Mouse (Mus musculus) heart, embryonic 10.5 days (tissue): ENCODE measurements around the gene Mxra7. TPM values are rescaled to one million over a fixed set of nuclear protein-coding genes. Genes with fewer than 3 reads are reported as not detected.
"Not testable (repeated sequence)": the region's sequence is repeated elsewhere in the genome, so short reads cannot be mapped to it uniquely, and the experiment has no call there.

ENCODE experiments used
- DNase-seq: peaks from one replicate; pipeline ENCODE4 v3.0.0-alpha.2; 2017; ENCODE audit warnings: low spot score
- H3K27ac ChIP-seq: fragments of 300-500 bp; sonication (generic); 2 replicates; pipeline ENCODE4 v1.5.1; 2016; ENCODE audit warnings: mild to moderate bottlenecking
- H3K27me3 ChIP-seq: fragments of 300-500 bp; sonication (generic); 2 replicates; pipeline ENCODE4 v1.6.1; 2016; ENCODE audit warnings: mild to moderate bottlenecking; ENCODE audit not compliant: poor library complexity, insufficient read depth, severe bottlenecking
- H3K36me3 ChIP-seq: fragments of 300-500 bp; sonication (generic); 2 replicates; pipeline ENCODE4 v1.6.1; 2016; ENCODE audit warnings: mild to moderate bottlenecking, moderate library complexity
- H3K4me1 ChIP-seq: fragments of 300-500 bp; sonication (generic); 2 replicates; pipeline ENCODE4 v1.6.1; 2016; ENCODE audit warnings: mild to moderate bottlenecking
- H3K4me3 ChIP-seq: fragments of 300-500 bp; sonication (generic); 2 replicates; pipeline ENCODE4 v1.5.1; 2016; ENCODE audit warnings: mild to moderate bottlenecking, moderate library complexity
- H3K9me3 ChIP-seq: fragments of 300-500 bp; sonication (generic); 2 replicates; pipeline ENCODE4 v1.6.1; 2016; ENCODE audit warnings: mild to moderate bottlenecking, moderate library complexity
- WGBS: fragments of 180-500 bp; shearing (Covaris S2); methylation state at CpG from one replicate; pipeline ENCODE4 v1.1.7; 2016; 5-methylcytosine and 5-hydroxymethylcytosine counted together
- polyA plus RNA-seq: library from polyadenylated mRNA; unstranded; fragments of >200 nt; fragmentation: Nextera tagmentation; extraction: Ambion mirVana; gene quantifications from 2 replicates; pipeline ENCODE4 v1.2.1, GENCODE M21; 2016

Mxra7 gene
- polyA plus RNA-seq, 1 experiment from 2014 or later: 17.9 TPM

GRCm38 (mm10) chr11:116852291-116852890, 24.5 kb upstream of the Mxra7 start, which contains the start of gene Mfsd11:
TSS of gene Mfsd11 (plus strand) at chr11:116852440.
- H3K36me3 ChIP-seq: peaks cover 46% of the 10 kb centered on the region
- peak within 1 kb of the TSS; percentile 99 for H3K27ac ChIP-seq
- no peaks in the 10 kb centered on the region for H3K27me3 ChIP-seq
- DNase-seq: peak; percentile 91
- H3K9me3 ChIP-seq: no peaks in the 10 kb centered on the region
- H3K4me1 ChIP-seq: peaks cover 18% of the 10 kb centered on the region
- WGBS: under 1% methylated on average over 86 of the region's 91 CpGs
- peak within 1 kb of the TSS; percentile 98 for H3K4me3 ChIP-seq

- Histone ChIP-seq H3K4me3 (peak overlapping the region; percentile 98), H3K27me3 (no peaks in the 10 kb centered on the region), H3K9me3 (no peaks in the 10 kb centered on the region), H3K4me1 (peaks cover 11% of the 10 kb centered on the region), H3K36me3 (peaks cover 50% of the 10 kb centered on the region), H3K27ac (peak overlapping the region; percentile 99)
- WGBS: 1% methylated on average over 29 of the region's 29 CpGs
- DNase-seq: no peak
Measured at GRCm38 (mm10) chr11:116851576-116852290, 23.9 kb upstream of the Mxra7 start.

DNA sequence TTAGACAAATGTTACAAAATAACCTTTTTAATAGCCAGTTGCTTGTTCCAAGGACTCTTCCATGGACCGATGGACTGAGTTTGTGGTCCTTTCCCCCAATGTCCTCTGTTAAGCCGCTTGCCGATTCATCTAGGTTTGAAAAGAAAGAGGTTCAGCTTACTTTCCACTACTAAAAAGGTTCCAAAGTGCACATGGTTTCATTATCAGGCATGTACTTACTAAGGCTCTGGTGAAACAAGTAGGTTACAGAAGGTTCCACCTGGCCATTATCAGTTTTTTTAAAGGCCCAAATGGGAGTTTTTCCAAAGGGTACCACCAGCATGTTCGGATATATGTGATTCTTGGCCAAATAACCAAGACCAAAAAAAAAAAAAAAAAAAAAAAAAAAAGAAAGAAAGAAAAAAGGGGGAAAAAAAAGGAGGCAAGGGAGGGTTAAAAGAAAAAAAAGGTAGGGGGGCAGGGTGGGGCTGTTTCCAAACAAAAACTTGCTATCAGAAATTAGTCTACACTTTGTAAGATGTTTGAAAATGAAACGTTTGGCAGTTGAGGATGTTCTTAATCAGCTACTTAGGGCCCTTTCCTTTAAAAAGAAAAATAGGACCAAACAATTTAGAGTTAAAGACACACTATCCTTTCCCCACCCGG, 23.1 kb upstream of the Mxra7 start:
- DNase-seq: no peak
- H3K36me3 ChIP-seq: peaks cover 58% of the 10 kb centered on the region
- 45% methylated on average over 6 of the region's 6 CpGs for WGBS
- no peaks in the 10 kb centered on the region for H3K9me3 ChIP-seq
- no peaks in the 10 kb centered on the region for H3K27me3 ChIP-seq
- peak overlapping the region; percentile 98 for H3K4me3 ChIP-seq
- H3K27ac ChIP-seq: peak overlapping the region; percentile 99; the same call in 1 of the 2 replicates
- H3K4me1 ChIP-seq: peaks cover 10% of the 10 kb centered on the region

GRCm38 (mm10) chr11:116850085-116850484, 22.2 kb upstream of the Mxra7 start:
- peaks cover 61% of the 10 kb centered on the region for H3K36me3 ChIP-seq
- H3K9me3 ChIP-seq: no peaks in the 10 kb centered on the region
- no peaks in the 10 kb centered on the region for H3K27me3 ChIP-seq
- H3K4me1 ChIP-seq: peaks cover 9% of the 10 kb centered on the region
- no peak for DNase-seq
- 64% methylated on average over 4 of the region's 4 CpGs for WGBS
- peak overlapping the region; percentile 98 for H3K4me3 ChIP-seq
- no peak overlapping the region for H3K27ac ChIP-seq

GRCm38 (mm10) chr11:116849587-116849986, 21.7 kb upstream of the Mxra7 start:
- Histone ChIP-seq H3K4me1 (peaks cover 6% of the 10 kb centered on the region), H3K36me3 (peaks cover 61% of the 10 kb centered on the region), H3K9me3 (no peaks in the 10 kb centered on the region), H3K27ac (no peak overlapping the region), H3K27me3 (no peaks in the 10 kb centered on the region), H3K4me3 (no peak overlapping the region)
- no peak for DNase-seq

GRCm38 (mm10) chr11:116848877-116849178, 21.0 kb upstream of the Mxra7 start:
- not testable (repeated sequence) for H3K27me3 ChIP-seq, H3K4me3 ChIP-seq, H3K9me3 ChIP-seq, H3K27ac ChIP-seq, DNase-seq, H3K4me1 ChIP-seq
- H3K36me3 ChIP-seq: peaks cover 61% of the 10 kb centered on the region
- 70% methylated on average over 2 of the region's 2 CpGs for WGBS

- Histone ChIP-seq H3K36me3 (peaks cover 61% of the 10 kb centered on the region), H3K4me3 (no peak overlapping the region), H3K27ac (no peak overlapping the region), H3K9me3 (no peaks in the 10 kb centered on the region), H3K4me1 (peaks cover 8% of the 10 kb centered on the region), H3K27me3 (no peaks in the 10 kb centered on the region)
- DNase-seq: no peak
- 80% methylated on average over 5 of the region's 5 CpGs for WGBS
Measured at GRCm38 (mm10) chr11:116848086-116848876, 20.4 kb upstream of the Mxra7 start.

DNA sequence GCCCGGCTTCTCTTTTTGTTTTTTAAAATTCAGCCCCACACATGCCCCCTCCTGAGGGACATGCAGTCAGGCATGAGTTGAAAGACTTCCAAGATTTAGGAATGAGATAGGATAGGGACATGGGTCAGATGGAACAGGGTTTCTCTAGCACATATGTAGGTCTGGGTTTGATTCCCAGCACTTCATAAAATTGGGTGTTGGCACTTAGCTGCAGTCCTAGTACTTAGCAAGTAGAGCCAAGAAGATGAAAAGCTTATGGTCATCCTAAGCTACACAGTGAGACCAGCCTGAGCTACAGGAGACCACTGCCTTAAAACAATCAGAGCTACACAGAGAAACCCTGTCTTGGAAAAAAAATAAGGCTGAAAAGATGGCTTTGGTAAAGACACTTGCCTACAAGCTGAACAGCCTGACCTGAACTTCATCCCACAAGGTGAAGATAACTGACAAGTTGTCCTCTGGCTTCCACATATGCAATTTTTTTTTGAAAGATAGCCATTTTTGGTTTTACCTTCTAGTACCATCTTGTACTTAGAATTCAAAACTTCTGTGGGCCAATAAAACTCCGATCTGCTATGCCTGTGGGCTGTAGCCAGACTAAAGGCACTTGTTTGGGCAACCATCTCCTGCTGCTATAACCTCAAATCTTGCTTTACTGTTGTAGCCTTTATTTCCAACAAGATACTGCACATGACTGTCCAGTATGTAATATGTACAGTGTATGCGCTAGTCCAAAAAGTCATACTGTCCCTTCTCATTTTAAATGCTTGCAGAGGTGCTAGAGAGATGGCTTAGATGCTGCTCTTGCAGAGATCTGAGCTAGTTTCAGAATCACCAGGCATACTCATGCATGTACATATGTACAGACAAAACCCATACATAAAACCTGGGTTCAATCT, 19.6 kb upstream of the Mxra7 start:
- H3K36me3 ChIP-seq: peaks cover 61% of the 10 kb centered on the region

GRCm38 (mm10) chr11:116846593-116847181, 18.8 kb upstream of the Mxra7 start:
- 76% methylated on average over 4 of the region's 4 CpGs for WGBS
- no peak overlapping the region for H3K27ac ChIP-seq
- H3K27me3 ChIP-seq: no peaks in the 10 kb centered on the region

More for the DNA sequence above, 19.6 kb upstream of the Mxra7 start:
- Histone ChIP-seq H3K27me3 (no peaks in the 10 kb centered on the region), H3K9me3 (no peaks in the 10 kb centered on the region), H3K4me3 (no peak overlapping the region), H3K4me1 (peaks cover 11% of the 10 kb centered on the region), H3K27ac (no peak overlapping the region)
- WGBS: 90% methylated on average over 3 of the region's 3 CpGs
- DNase-seq: no peak

DNA sequence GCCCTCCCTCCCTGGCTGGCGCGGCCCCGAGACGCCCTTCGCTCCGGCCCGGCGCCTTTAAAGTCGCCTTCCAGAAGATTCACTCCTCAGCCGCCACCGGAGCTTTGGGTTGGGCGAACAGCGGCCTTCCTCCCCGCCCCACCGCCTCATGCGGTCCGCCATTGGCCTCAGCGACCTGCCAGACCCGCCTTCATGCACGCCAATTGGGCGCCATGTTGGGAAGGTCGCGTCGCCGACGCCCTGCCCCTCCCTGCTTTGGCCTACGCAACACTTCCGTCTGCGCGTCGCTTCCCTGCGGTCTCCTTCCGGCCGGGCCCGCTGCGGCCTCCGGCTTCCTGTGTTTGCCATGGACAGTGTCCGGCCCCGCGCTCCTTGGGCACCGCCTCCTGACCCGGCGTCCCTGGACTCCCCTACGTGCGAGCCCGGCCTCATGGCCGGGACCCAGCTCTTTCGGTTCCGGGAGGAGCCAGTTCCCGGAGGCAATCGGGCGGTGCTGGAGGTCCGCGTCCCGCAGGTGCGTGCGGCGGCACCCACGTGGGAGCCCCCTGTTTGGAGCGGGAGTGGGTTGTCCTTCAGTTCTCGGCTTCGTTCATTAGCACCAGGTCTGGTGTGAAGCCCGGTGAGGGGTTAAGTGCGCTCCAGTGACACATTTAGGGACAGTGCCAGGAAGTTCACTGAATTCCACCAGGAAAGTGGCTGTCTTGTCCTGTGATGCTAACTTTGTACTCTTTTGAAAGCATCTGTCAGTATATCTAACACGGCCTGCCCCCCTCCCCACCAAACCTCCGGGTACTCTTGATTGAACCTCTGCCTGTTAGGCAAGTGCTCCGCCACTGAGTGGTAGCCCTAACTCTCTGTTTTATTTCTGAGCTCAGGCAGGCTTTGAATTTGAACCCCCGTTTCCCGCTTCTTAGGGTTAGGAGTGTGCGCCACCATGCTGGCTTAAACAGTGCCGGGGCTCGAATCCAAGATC, 15.7 kb upstream of the Mxra7 start, which contains the start of the genes Mettl23 and Jmjd6:
Gene Mettl23 (plus strand): TSS at position 18 of the 973 bp plus-strand sequence.
Gene Jmjd6 (minus strand): TSS at position 189 of the 973 bp plus-strand sequence.
- H3K4me1 ChIP-seq: peaks cover 30% of the 10 kb centered on the region
- H3K27me3 ChIP-seq: no peaks in the 10 kb centered on the region
- peaks cover 54% of the 10 kb centered on the region for H3K36me3 ChIP-seq
- H3K4me3 ChIP-seq: peak within 1 kb of the TSS; percentile 73
- WGBS: under 1% methylated on average over 72 of the region's 72 CpGs
- no peaks in the 10 kb centered on the region for H3K9me3 ChIP-seq
- peak within 1 kb of the TSS; percentile 96 for H3K27ac ChIP-seq
- peak; percentile 99 for DNase-seq

More at GRCm38 (mm10) chr11:116846593-116847181, 18.8 kb upstream of the Mxra7 start:
- H3K4me3 ChIP-seq: no peak overlapping the region
- no peaks in the 10 kb centered on the region for H3K9me3 ChIP-seq
- peaks cover 11% of the 10 kb centered on the region for H3K4me1 ChIP-seq
- no peak for DNase-seq
- peaks cover 53% of the 10 kb centered on the region for H3K36me3 ChIP-seq
